Mouse (Mus musculus): Measurements from ENCODE around the gene Hs6st2. TPM values are rescaled to one million over a fixed set of nuclear protein-coding genes. Genes with fewer than 3 reads are reported as not detected.

Hs6st2 gene
- total RNA-seq, 2 experiments from 2014 or later, result 4.0 to 4.4 TPM

- no peak for DNase-seq
Measured at GRCm38 (mm10) chrX:51343595-51343994, 338.1 kb downstream of the Hs6st2 start.

Other genes with a start within 250 kb of the Hs6st2 start
- gene Usp26, start 119.4 kb upstream of the Hs6st2 start, total RNA-seq (2021), result not detected

Measured in gastrocnemius, postnatal 25 days (tissue).